Mouse (Mus musculus) inflammation-experienced regulatory T-cells (primary cell): Measurements from ENCODE around the gene Cdc14a. TPM values are rescaled to one million over a fixed set of nuclear protein-coding genes. Genes with fewer than 3 reads are reported as not detected.

Experiments
- polyA plus RNA-seq, 2 experiments: library from polyadenylated mRNA; unstranded; fragments of 100-300 nt; shearing (Covaris generic); gene quantifications; one replicate each; pipeline ENCODE4 v1.2.1; 2017

Gene Cdc14a
- 10 to 100 TPM; 19.5 to 21.9 TPM for polyA plus RNA-seq

GRCm38 (mm10) chr3:116423353-116424159 lies at the start of gene Cdc14a:
Gene Cdc14a (minus strand): TSS chr3:116424032.

GRCm38 (mm10) chr3:116253077-116253531 lies 170.7 kb downstream of the Cdc14a start, which contains the start of gene Gpr88:
Gene Gpr88 (minus strand): TSS chr3:116253503.

Other genes with a start within 250 kb of the Cdc14a start
- gene Gpr88, start 170.5 kb downstream of the Cdc14a start, polyA plus RNA-seq = 1 to 10 TPM in 1 of 2 experiments, not detected in 1; 1.0 TPM
- 10 to 100 TPM; 45.7 to 47.3 TPM for gene Rtca, start 84.2 kb upstream of the Cdc14a start, polyA plus RNA-seq
- 10 to 100 TPM; 12.5 to 16.0 TPM for gene Dbt, start 89.0 kb upstream of the Cdc14a start, polyA plus RNA-seq
- gene Lrrc39, start 138.9 kb upstream of the Cdc14a start, polyA plus RNA-seq = under 1 TPM; 0.12 to 0.75 TPM
- 10 to 100 TPM in 1 of 2 experiments, 1 to 10 TPM in 1; 6.1 to 11.6 TPM for gene Sass6, start 170.9 kb upstream of the Cdc14a start, polyA plus RNA-seq
- 10 to 100 TPM; 33.3 to 34.6 TPM for gene Trmt13, start 190.6 kb upstream of the Cdc14a start, polyA plus RNA-seq
- 100 to 1,000 TPM; 108 to 126 TPM for gene Mfsd14a, start 238.6 kb upstream of the Cdc14a start, polyA plus RNA-seq